Comparison of ENCODE assay signal across 22 mouse cellular contexts in the genomic region with DNA sequence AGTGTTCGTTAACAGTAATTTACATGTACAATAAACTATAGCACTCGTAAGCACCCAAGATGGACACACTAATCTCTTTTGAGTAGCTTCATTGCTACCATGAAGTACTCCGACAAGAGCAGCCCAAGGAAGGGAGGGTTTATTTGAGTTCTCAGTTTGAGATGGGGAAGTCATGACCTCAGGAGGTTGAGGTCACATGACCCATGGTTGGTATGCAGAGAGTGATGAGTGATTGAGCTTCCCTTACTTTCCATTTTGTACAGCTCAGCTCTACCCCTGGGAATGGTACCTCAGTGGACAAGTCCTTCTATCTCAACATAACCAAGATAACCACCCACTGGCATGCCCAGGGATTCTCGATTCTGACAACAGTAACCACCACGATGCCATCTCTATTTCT. TPM values are rescaled to one million over a fixed set of nuclear protein-coding genes. Genes with fewer than 3 reads are reported as not detected.
DNase-seq lines count a peak whose midpoint lies in the region; ATAC-seq and TF ChIP-seq lines count a peak whose summit lies in the region.
"Had no signal": no experiment of that assay in that cellular context is flagged by ENCODE, and none has a peak within 500 bp of the region (broad histone marks: within the 10 kb centered on the region; RNA-seq: fewer than 3 reads in every experiment).

No protein-coding gene starts in this region.

- no peak for TF ChIP-seq RAD21 in CH12.LX (IDR thresholded peaks at IDR 0.05; ENCODE audit: low read depth, low read length)

- intact Hi-C loops in left cerebral cortex, postnatal 25 days (cut with DNase I), result loop anchor here (10.0 kb wide), 1 partner anchor 116 kb away; no protein-coding TSS in a partner anchor

- no peak overlapping the region for H3K27ac ChIP-seq in CH12.LX (ENCODE audit: insufficient read depth, low read depth)
- H3K27ac ChIP-seq: embryonic facial prominence, embryonic 10.5 days; embryonic facial prominence, embryonic 12.5 days; forebrain, embryonic 13.5 days; forebrain, embryonic 15.5 days had no signal

- in situ Hi-C loops in CH12.LX (cut with MboI; ENCODE audit: low pct_ligation_motif_present, low pct_unique_long_range_greater_than_20kb, low sequenced_read_pairs), result loop anchor here (10.0 kb wide), 1 partner anchor 376 kb away; no protein-coding TSS in a partner anchor

- TF ChIP-seq CTCF in CH12.LX (conservative IDR thresholded peaks at IDR 0.05 in 1 of 2, IDR thresholded peaks at IDR 0.05 in 1 of 2; ENCODE audit: low read depth in 2 of 2, low read length in 2 of 2), result no peak

- H3K9ac ChIP-seq in CH12.LX (ENCODE audit: insufficient read depth, low read depth), result no peak overlapping the region
- H3K9ac ChIP-seq: embryonic facial prominence, embryonic 12.5 days; forebrain, embryonic 13.5 days; forebrain, embryonic 15.5 days; forebrain, postnatal 0 days had no signal

- DNase-seq in embryo, embryonic 10 days (ENCODE audit: low spot score), result peak; percentile 29
- DNase-seq in embryo, embryonic 9.5 days (ENCODE audit: extremely low spot score), result no peak
- DNase-seq in CH12.LX (ENCODE audit: extremely low read depth), result peak; percentile 12
- DNase-seq in cerebellum, adult 11 months, result no peak
- no peak for DNase-seq in left cerebral cortex, postnatal 25 days (ENCODE audit: low spot score in 2 of 2)
- no peak for DNase-seq in Muller cell, postnatal 12 days (ENCODE audit: inconsistent ontology term)
- DNase-seq: adrenal gland, adult 2 months; adrenal gland, postnatal 10 days; adrenal gland, postnatal 25 days; cerebellum, adult 11-12 months; cerebellum, adult 2 months; cerebellum, adult 9-10 months; cerebellum, postnatal 10 days; cerebellum, postnatal 25 days; embryo, embryonic 11 days; forebrain, postnatal 0 days had no signal

- no peaks in the 10 kb centered on the region for H3K27me3 ChIP-seq in CH12.LX (replicated peaks)
- H3K27me3 ChIP-seq: embryonic facial prominence, embryonic 12.5 days; forebrain, embryonic 15.5 days had no signal

- no peak for TF ChIP-seq EP300 in CH12.LX (IDR thresholded peaks at IDR 0.05; ENCODE audit: low read length)

- H3K79me2 ChIP-seq in CH12.LX (replicated peaks; ENCODE audit: control insufficient read depth, extremely low read depth, insufficient read depth, poor library complexity, severe bottlenecking), result no peaks in the 10 kb centered on the region

- H3K4me2 ChIP-seq in CH12.LX (ENCODE audit: insufficient read depth, low read depth, poor library complexity, severe bottlenecking), result no peak overlapping the region
- H3K4me2 ChIP-seq: embryonic facial prominence, embryonic 12.5 days; forebrain, embryonic 13.5 days; forebrain, embryonic 15.5 days had no signal

- no peak for TF ChIP-seq POLR2A in CH12.LX (IDR thresholded peaks at IDR 0.05; ENCODE audit: low read depth, low read length)

- H3K4me3 ChIP-seq in CH12.LX (replicated peaks in 1 of 3; ENCODE audit: low read depth in 2 of 3, low read length in 2 of 3, poor library complexity in 1 of 3), result no peak overlapping the region
- H3K4me3 ChIP-seq: embryonic facial prominence, embryonic 10.5 days; embryonic facial prominence, embryonic 12.5 days; forebrain, embryonic 13.5 days; forebrain, embryonic 15.5 days had no signal

- no peaks in the 10 kb centered on the region for H3K36me3 ChIP-seq in CH12.LX (replicated peaks in 1 of 2; ENCODE audit: control insufficient read depth in 1 of 2, insufficient read depth in 1 of 2, low read length in 1 of 2)
- H3K36me3 ChIP-seq: embryonic facial prominence, embryonic 10.5 days; embryonic facial prominence, embryonic 12.5 days; forebrain, embryonic 15.5 days had no signal

- H3K9me3 ChIP-seq in CH12.LX (replicated peaks; ENCODE audit: low read length), result no peaks in the 10 kb centered on the region
- H3K9me3 ChIP-seq: embryonic facial prominence, embryonic 10.5 days; embryonic facial prominence, embryonic 12.5 days; forebrain, embryonic 13.5 days; forebrain, embryonic 15.5 days had no signal

- dilution Hi-C loops in CH12.LX (cut with MboI; ENCODE audit: extremely low pct_ligation_motif_present, extremely low pct_unique_long_range_greater_than_20kb, low sequenced_read_pairs), result no loop called here

- H3K4me1 ChIP-seq in CH12.LX (ENCODE audit: control insufficient read depth in 1 of 2, insufficient read depth in 2 of 2), result peaks cover 0 to 21% of the 10 kb centered on the region in 2 experiments; a peak in 3 of 4 replicates
- H3K4me1 ChIP-seq: embryonic facial prominence, embryonic 10.5 days; embryonic facial prominence, embryonic 12.5 days; forebrain, embryonic 13.5 days; forebrain, embryonic 15.5 days had no signal

- ATAC-seq in megakaryocyte, adult 5-6 weeks (ENCODE audit: poor library complexity, severe bottlenecking), result peak; percentile 34
- ATAC-seq: CD4-positive, CD25-positive, alpha-beta regulatory T cell, adult 4 months; forebrain, embryonic 13.5 days; forebrain, embryonic 15.5 days; forebrain, postnatal 0 days had no signal

TF ChIP-seq in CH12.LX, 34 proteins besides CTCF, POLR2A, EP300 and RAD21:
- no peak for TF ChIP-seq MXI1 (IDR thresholded peaks at IDR 0.05; ENCODE audit: low read depth, low read length)
- no peak; the same call in 1 of the 2 replicates for TF ChIP-seq MAX (IDR thresholded peaks at IDR 0.05; ENCODE audit: low read length)
- peak; percentile 61 for TF ChIP-seq USF2 (conservative IDR thresholded peaks at IDR 0.05; ENCODE audit: low read depth, low read length)
- no peak for TF ChIP-seq NELFE (IDR thresholded peaks at IDR 0.05; ENCODE audit: low read depth, low read length)
- TF ChIP-seq ZC3H11A (IDR thresholded peaks at IDR 0.05; ENCODE audit: low read depth, low read length), result no peak
- no peak for TF ChIP-seq MEF2A (IDR thresholded peaks at IDR 0.05; ENCODE audit: borderline replicate concordance, low read depth, low read length)
- no peak for TF ChIP-seq GABPA (IDR thresholded peaks at IDR 0.05; ENCODE audit: insufficient replicate concordance, low read depth, low read length)
- no peak for TF ChIP-seq ZNF384 (IDR thresholded peaks at IDR 0.05; ENCODE audit: low read depth, low read length)
- no peak for TF ChIP-seq MAZ (IDR thresholded peaks at IDR 0.05; ENCODE audit: low read depth, low read length)
- no peak for TF ChIP-seq TCF12 (IDR thresholded peaks at IDR 0.05; ENCODE audit: low read depth, low read length)
- no peak for TF ChIP-seq E2F4 (IDR thresholded peaks at IDR 0.05; ENCODE audit: insufficient replicate concordance, low read depth, low read length)
- TF ChIP-seq TBP (conservative IDR thresholded peaks at IDR 0.05; ENCODE audit: low read depth, low read length), result no peak
- no peak for TF ChIP-seq UBTF (IDR thresholded peaks at IDR 0.05; ENCODE audit: low read depth, low read length)
- TF ChIP-seq ZKSCAN1 (IDR thresholded peaks at IDR 0.05; ENCODE audit: borderline replicate concordance, low read depth, low read length), result no peak
- no peak for TF ChIP-seq IRF4 (IDR thresholded peaks at IDR 0.05; ENCODE audit: low read depth, low read length)
- no peak for TF ChIP-seq NRF1 (IDR thresholded peaks at IDR 0.05; ENCODE audit: low read depth, low read length)
- TF ChIP-seq USF1 (IDR thresholded peaks at IDR 0.05; ENCODE audit: low read depth, low read length), result peak; percentile 54
- TF ChIP-seq PAX5 (IDR thresholded peaks at IDR 0.05; ENCODE audit: low read length), result no peak
- TF ChIP-seq POLR2AphosphoS2 (IDR thresholded peaks at IDR 0.05; ENCODE audit: low read depth, low read length), result no peak
- no peak for TF ChIP-seq SMC3 (IDR thresholded peaks at IDR 0.05; ENCODE audit: low read depth, low read length)
- TF ChIP-seq BHLHE40 (IDR thresholded peaks at IDR 0.05; ENCODE audit: low read depth, low read length), result peak; percentile 11; the same call in 1 of the 2 replicates
- TF ChIP-seq JUN (IDR thresholded peaks at IDR 0.05; ENCODE audit: insufficient read depth, low read depth, low read length), result no peak
TF ChIP-seq in CH12.LX: peak in this region for 3.

RNA-seq across cellular contexts. Expression of gene Ranbp6, which starts 15.8 kb away (rescaled TPM):
- 7.0 and 9.0 TPM in 2 replicates for total RNA-seq in CH12.LX (2012; rRNA removed)
- total RNA-seq in CH12.LX (2014; rRNA removed), result 12.1 and 14.5 TPM in 2 replicates
- polyA plus RNA-seq in CH12.LX (2012; ENCODE audit: insufficient read length, low read depth), result 7.8 and 8.4 TPM in 2 replicates
- total RNA-seq in megakaryocyte, adult 5-6 weeks (2015), result 9.3 and 11.7 TPM in 2 replicates
- total RNA-seq in megakaryocyte, adult 5-6 weeks (2017), result 15.6 and 22.3 TPM in 2 replicates
- total RNA-seq in left cerebral cortex, postnatal 25 days (2021), result 10 to 100 TPM; 32.4 to 34.8 TPM

RNA-seq across cellular contexts. Expression of gene 9930021J03Rik, which starts 22.8 kb away (rescaled TPM):
- total RNA-seq in CH12.LX (2012; rRNA removed) (3.3 and 4.2 TPM in 2 replicates), CH12.LX (2014; rRNA removed) (5.9 and 7.8 TPM in 2 replicates)
- polyA plus RNA-seq in CH12.LX (2012; ENCODE audit: insufficient read length, low read depth), result 8.1 and 8.7 TPM in 2 replicates
- total RNA-seq in megakaryocyte, adult 5-6 weeks (2015), result 26.1 and 29.3 TPM in 2 replicates
- 11.0 and 12.6 TPM in 2 replicates for total RNA-seq in megakaryocyte, adult 5-6 weeks (2017)
- total RNA-seq in left cerebral cortex, postnatal 25 days (2021), result 10 to 100 TPM; 34.0 to 35.0 TPM

Comparison
In these comparisons a context has a peak if more than half of its experiments do, and no peak if none do; other contexts are left out.
1. DNase-seq: peak in embryo, embryonic 10 days (single experiment) and CH12.LX (single experiment); none in embryo, embryonic 9.5 days (single experiment), cerebellum, adult 11 months (single experiment), left cerebral cortex, postnatal 25 days (0 of 2) and Muller cell, postnatal 12 days (single experiment).